Mouse (Mus musculus): ENCODE results near the gene Ppil1. TPM values are rescaled to one million over a fixed set of nuclear protein-coding genes. Genes with fewer than 3 reads are reported as not detected.
"Not testable (repeated sequence)": the region's sequence is repeated elsewhere in the genome, so short reads cannot be mapped to it uniquely, and the experiment has no call there.

Ppil1 gene
- polyA plus RNA-seq, 1 experiment from 2014 or later, result 101 TPM

- not testable (repeated sequence) for H3K4me1 ChIP-seq (replicated peaks; ENCODE audit: control insufficient read depth, insufficient read depth, low read length); DNase-seq (ENCODE audit: low spot score); H3K27me3 ChIP-seq (ENCODE audit: control insufficient read depth, insufficient read depth, low read length); H3K9me3 ChIP-seq (ENCODE audit: control insufficient read depth, low read length); H3K9ac ChIP-seq; H3K27ac ChIP-seq; ATAC-seq (ENCODE audit: low FRiP score); H3K4me2 ChIP-seq (replicated peaks); H3K4me3 ChIP-seq (replicated peaks; ENCODE audit: low read length)
- 81% methylated on average over 14 of the region's 14 CpGs for WGBS
- peaks cover 45% of the 10 kb centered on the region for H3K36me3 ChIP-seq (replicated peaks; ENCODE audit: control insufficient read depth, insufficient read depth)
These were observed 13.0 kb downstream of the Ppil1 start for GRCm38 (mm10) chr17:29251006-29251405.

- WGBS, result 54% methylated on average over 9 of the region's 9 CpGs
- no peak overlapping the region for H3K27ac ChIP-seq
- no peaks in the 10 kb centered on the region for H3K27me3 ChIP-seq (ENCODE audit: control insufficient read depth, insufficient read depth, low read length)
- H3K4me2 ChIP-seq (replicated peaks), result no peak overlapping the region
- ATAC-seq (ENCODE audit: low FRiP score) (no peak), DNase-seq (ENCODE audit: low spot score) (no peak)
- no peaks in the 10 kb centered on the region for H3K9me3 ChIP-seq (ENCODE audit: control insufficient read depth, low read length)
- no peak overlapping the region for H3K4me3 ChIP-seq (replicated peaks; ENCODE audit: low read length)
- H3K9ac ChIP-seq, result no peak overlapping the region
- H3K36me3 ChIP-seq (replicated peaks; ENCODE audit: control insufficient read depth, insufficient read depth), result peaks cover 35% of the 10 kb centered on the region
- peaks cover 19% of the 10 kb centered on the region for H3K4me1 ChIP-seq (replicated peaks; ENCODE audit: control insufficient read depth, insufficient read depth, low read length)
These were observed 14.5 kb downstream of the Ppil1 start for GRCm38 (mm10) chr17:29249512-29249911.

GRCm38 (mm10) chr17:29247881-29248280 is 16.1 kb downstream of the Ppil1 start:
- H3K9ac ChIP-seq, result no peak overlapping the region
- ATAC-seq (ENCODE audit: low FRiP score) (no peak), DNase-seq (ENCODE audit: low spot score) (no peak)
- H3K36me3 ChIP-seq (replicated peaks; ENCODE audit: control insufficient read depth, insufficient read depth), result peaks cover 31% of the 10 kb centered on the region
- no peak overlapping the region for H3K27ac ChIP-seq
- H3K27me3 ChIP-seq (ENCODE audit: control insufficient read depth, insufficient read depth, low read length), result no peaks in the 10 kb centered on the region
- H3K4me2 ChIP-seq (replicated peaks), result no peak overlapping the region
- H3K4me1 ChIP-seq (replicated peaks; ENCODE audit: control insufficient read depth, insufficient read depth, low read length), result peaks cover 22% of the 10 kb centered on the region
- H3K4me3 ChIP-seq (replicated peaks; ENCODE audit: low read length), result no peak overlapping the region
- H3K9me3 ChIP-seq (ENCODE audit: control insufficient read depth, low read length), result no peaks in the 10 kb centered on the region
- WGBS, result 84% methylated on average over 13 of the region's 13 CpGs

GRCm38 (mm10) chr17:29246602-29247001 is 17.4 kb downstream of the Ppil1 start:
- H3K4me1 ChIP-seq (replicated peaks; ENCODE audit: control insufficient read depth, insufficient read depth, low read length), result peaks cover 17% of the 10 kb centered on the region
- ATAC-seq (ENCODE audit: low FRiP score) (0 out of 2 replicates have a peak, but pooled peaks have one; percentile 33), DNase-seq (ENCODE audit: low spot score) (peak; percentile 90)
- H3K36me3 ChIP-seq (replicated peaks; ENCODE audit: control insufficient read depth, insufficient read depth), result peaks cover 26% of the 10 kb centered on the region
- WGBS, result 38% methylated on average over 5 of the region's 5 CpGs
- H3K4me2 ChIP-seq (replicated peaks), result no peak overlapping the region
- no peak overlapping the region for H3K27ac ChIP-seq
- H3K9ac ChIP-seq, result no peak overlapping the region
- H3K27me3 ChIP-seq (ENCODE audit: control insufficient read depth, insufficient read depth, low read length), result no peaks in the 10 kb centered on the region
- no peak overlapping the region for H3K4me3 ChIP-seq (replicated peaks; ENCODE audit: low read length)
- no peaks in the 10 kb centered on the region for H3K9me3 ChIP-seq (ENCODE audit: control insufficient read depth, low read length)

GRCm38 (mm10) chr17:29245725-29246124 is 18.3 kb downstream of the Ppil1 start:
- Histone ChIP-seq H3K4me2 (replicated peaks) (no peak overlapping the region), H3K9me3 (ENCODE audit: control insufficient read depth, low read length) (no peaks in the 10 kb centered on the region), H3K27me3 (ENCODE audit: control insufficient read depth, insufficient read depth, low read length) (no peaks in the 10 kb centered on the region), H3K27ac (peak overlapping the region; percentile 54; the same call in 1 of the 2 replicates), H3K36me3 (replicated peaks; ENCODE audit: control insufficient read depth, insufficient read depth) (peaks cover 18% of the 10 kb centered on the region), H3K4me3 (replicated peaks; ENCODE audit: low read length) (no peak overlapping the region), H3K9ac (no peak overlapping the region), H3K4me1 (replicated peaks; ENCODE audit: control insufficient read depth, insufficient read depth, low read length) (peaks cover 17% of the 10 kb centered on the region)
- 46% methylated on average over 7 of the region's 7 CpGs for WGBS
- ATAC-seq (ENCODE audit: low FRiP score) (no peak), DNase-seq (ENCODE audit: low spot score) (no peak)

GRCm38 (mm10) chr17:29244912-29245311 is 19.1 kb downstream of the Ppil1 start:
- WGBS, result 14% methylated on average over 12 of the region's 12 CpGs
- H3K27me3 ChIP-seq (ENCODE audit: control insufficient read depth, insufficient read depth, low read length), result no peaks in the 10 kb centered on the region
- DNase-seq (ENCODE audit: low spot score) (no peak), ATAC-seq (ENCODE audit: low FRiP score) (no peak)
- peak overlapping the region; percentile 25 for H3K9ac ChIP-seq
- H3K27ac ChIP-seq, result peak overlapping the region; percentile 54
- H3K4me3 ChIP-seq (replicated peaks; ENCODE audit: low read length), result no peak overlapping the region
- H3K36me3 ChIP-seq (replicated peaks; ENCODE audit: control insufficient read depth, insufficient read depth), result peaks cover 10% of the 10 kb centered on the region
- H3K4me1 ChIP-seq (replicated peaks; ENCODE audit: control insufficient read depth, insufficient read depth, low read length), result peaks cover 17% of the 10 kb centered on the region
- H3K9me3 ChIP-seq (ENCODE audit: control insufficient read depth, low read length), result no peaks in the 10 kb centered on the region
- H3K4me2 ChIP-seq (replicated peaks), result no peak overlapping the region

- H3K9me3 ChIP-seq (ENCODE audit: control insufficient read depth, low read length), result no peaks in the 10 kb centered on the region
- H3K4me1 ChIP-seq (replicated peaks; ENCODE audit: control insufficient read depth, insufficient read depth, low read length), result peaks cover 17% of the 10 kb centered on the region
- H3K36me3 ChIP-seq (replicated peaks; ENCODE audit: control insufficient read depth, insufficient read depth), result no peaks in the 10 kb centered on the region
- ATAC-seq (ENCODE audit: low FRiP score), result peak; percentile 19; the same call in 1 of the 2 replicates
- H3K27ac ChIP-seq, result no peak overlapping the region
- peak overlapping the region; percentile 99 for H3K4me2 ChIP-seq (replicated peaks)
- DNase-seq (ENCODE audit: low spot score), result no peak
- peaks cover 21% of the 10 kb centered on the region; the same call in 1 of the 2 replicates for H3K27me3 ChIP-seq (ENCODE audit: control insufficient read depth, insufficient read depth, low read length)
- H3K9ac ChIP-seq, result peak overlapping the region; percentile 76
- peak overlapping the region; percentile 64 for H3K4me3 ChIP-seq (replicated peaks; ENCODE audit: low read length)
- WGBS, result 3% methylated on average over 23 of the region's 23 CpGs
These were observed 25.5 kb downstream of the Ppil1 start for GRCm38 (mm10) chr17:29238421-29238945.

- Histone ChIP-seq H3K27me3 (ENCODE audit: control insufficient read depth, insufficient read depth, low read length) (peaks cover 21% of the 10 kb centered on the region; the same call in 1 of the 2 replicates), H3K4me1 (replicated peaks; ENCODE audit: control insufficient read depth, insufficient read depth, low read length) (peaks cover 17% of the 10 kb centered on the region), H3K4me2 (replicated peaks) (peak within 1 kb of the TSS; percentile 99), H3K9me3 (ENCODE audit: control insufficient read depth, low read length) (no peaks in the 10 kb centered on the region), H3K27ac (no peak within 1 kb of the TSS), H3K9ac (peak within 1 kb of the TSS; percentile 76), H3K36me3 (replicated peaks; ENCODE audit: control insufficient read depth, insufficient read depth) (no peaks in the 10 kb centered on the region), H3K4me3 (replicated peaks; ENCODE audit: low read length) (peak within 1 kb of the TSS; percentile 64)
- ATAC-seq (ENCODE audit: low FRiP score), result peak; percentile 60
- DNase-seq (ENCODE audit: low spot score), result peak; percentile 46
- WGBS, result under 1% methylated on average over 65 of the region's 73 CpGs
These were observed 26.1 kb downstream of the Ppil1 start, which contains the start of gene Cpne5 for GRCm38 (mm10) chr17:29237772-29238420. Cpne5 (minus strand) TSS chr17:29238167.

- DNase-seq (ENCODE audit: low spot score) (no peak), ATAC-seq (ENCODE audit: low FRiP score) (no peak)
- Histone ChIP-seq H3K4me1 (replicated peaks; ENCODE audit: control insufficient read depth, insufficient read depth, low read length) (peaks cover 17% of the 10 kb centered on the region), H3K9ac (peak overlapping the region; percentile 76), H3K36me3 (replicated peaks; ENCODE audit: control insufficient read depth, insufficient read depth) (no peaks in the 10 kb centered on the region), H3K27ac (no peak overlapping the region), H3K9me3 (ENCODE audit: control insufficient read depth, low read length) (no peaks in the 10 kb centered on the region), H3K27me3 (ENCODE audit: control insufficient read depth, insufficient read depth, low read length) (peaks cover 21% of the 10 kb centered on the region; the same call in 1 of the 2 replicates), H3K4me3 (replicated peaks; ENCODE audit: low read length) (peak overlapping the region; percentile 64), H3K4me2 (replicated peaks) (peak overlapping the region; percentile 99)
- WGBS, result under 1% methylated on average over 32 of the region's 32 CpGs
These were observed 26.7 kb downstream of the Ppil1 start for GRCm38 (mm10) chr17:29237267-29237771.
